Mouse (Mus musculus): Measurements from ENCODE around the gene Dnajb8. TPM values are rescaled to one million over a fixed set of nuclear protein-coding genes. Genes with fewer than 3 reads are reported as not detected.

The Dnajb8 gene
- polyA plus RNA-seq, 1 experiment from 2014 or later: not detected

- no peaks in the 10 kb centered on the region for H3K36me3 ChIP-seq
- no peak for ATAC-seq (replicated peaks; ENCODE audit: low FRiP score)
- H3K27me3 ChIP-seq: peaks cover 60% of the 10 kb centered on the region
- H3K4me1 ChIP-seq: peaks cover 34% of the 10 kb centered on the region
- no peak overlapping the region for H3K9ac ChIP-seq
- WGBS: 19% methylated on average over 7 of the region's 7 CpGs
- H3K27ac ChIP-seq: no peak overlapping the region
- H3K4me2 ChIP-seq: peak overlapping the region; percentile 45; the same call in 1 of the 2 replicates
- no peaks in the 10 kb centered on the region for H3K9me3 ChIP-seq (replicated peaks)
- H3K4me3 ChIP-seq (replicated peaks): no peak overlapping the region
These were observed 14.4 kb downstream of the Dnajb8 start for GRCm38 (mm10) chr6:88236513-88236912.

- 1% methylated on average over 15 of the region's 15 CpGs for WGBS
- peaks cover 45% of the 10 kb centered on the region; the same call in 1 of the 2 replicates for H3K27me3 ChIP-seq
- H3K4me2 ChIP-seq: peak overlapping the region; percentile 33; the same call in 1 of the 2 replicates
- H3K9ac ChIP-seq: no peak overlapping the region
- H3K4me3 ChIP-seq (replicated peaks): no peak overlapping the region
- H3K4me1 ChIP-seq: peaks cover 6% of the 10 kb centered on the region
- no peaks in the 10 kb centered on the region for H3K36me3 ChIP-seq
- peak; percentile 72 for ATAC-seq (replicated peaks; ENCODE audit: low FRiP score)
- no peak overlapping the region for H3K27ac ChIP-seq
- H3K9me3 ChIP-seq (replicated peaks): no peaks in the 10 kb centered on the region
These were observed 20.5 kb downstream of the Dnajb8 start for GRCm38 (mm10) chr6:88242604-88243003.

GRCm38 (mm10) chr6:88249231-88249630 lies 27.2 kb downstream of the Dnajb8 start:
- no peak overlapping the region for H3K4me3 ChIP-seq (replicated peaks)
- no peak overlapping the region for H3K27ac ChIP-seq
- H3K27me3 ChIP-seq: 0 out of 2 replicates have a peak, but pooled peaks cover 2% of the 10 kb centered on the region
- no peak overlapping the region for H3K9ac ChIP-seq
- no peaks in the 10 kb centered on the region for H3K4me1 ChIP-seq
- WGBS: 96% methylated on average over 1 of the region's 1 CpGs
- no peak overlapping the region for H3K4me2 ChIP-seq
- no peaks in the 10 kb centered on the region for H3K36me3 ChIP-seq
- ATAC-seq (replicated peaks; ENCODE audit: low FRiP score): no peak
- no peaks in the 10 kb centered on the region for H3K9me3 ChIP-seq (replicated peaks)

- H3K4me1 ChIP-seq: 0 out of 2 replicates have a peak, but pooled peaks cover 3% of the 10 kb centered on the region
- no peak overlapping the region for H3K9ac ChIP-seq
- H3K27me3 ChIP-seq: no peaks in the 10 kb centered on the region
- ATAC-seq (replicated peaks; ENCODE audit: low FRiP score): no peak
- no peak overlapping the region for H3K4me2 ChIP-seq
- H3K4me3 ChIP-seq (replicated peaks): no peak overlapping the region
- no peaks in the 10 kb centered on the region for H3K9me3 ChIP-seq (replicated peaks)
- 85% methylated on average over 1 of the region's 1 CpGs for WGBS
- no peak overlapping the region for H3K27ac ChIP-seq
- H3K36me3 ChIP-seq: no peaks in the 10 kb centered on the region
These were observed 29.3 kb downstream of the Dnajb8 start for GRCm38 (mm10) chr6:88251396-88251795.

GRCm38 (mm10) chr6:88251798-88252478 lies 29.9 kb downstream of the Dnajb8 start:
- H3K27ac ChIP-seq: no peak overlapping the region
- no peak overlapping the region for H3K4me3 ChIP-seq (replicated peaks)
- H3K36me3 ChIP-seq: no peaks in the 10 kb centered on the region
- H3K4me2 ChIP-seq: no peak overlapping the region
- no peaks in the 10 kb centered on the region for H3K9me3 ChIP-seq (replicated peaks)
- 0 out of 2 replicates have a peak, but pooled peaks cover 3% of the 10 kb centered on the region for H3K4me1 ChIP-seq
- no peak overlapping the region for H3K9ac ChIP-seq
- no peaks in the 10 kb centered on the region for H3K27me3 ChIP-seq
- ATAC-seq (replicated peaks; ENCODE audit: low FRiP score): no peak
- WGBS: 84% methylated on average over 7 of the region's 7 CpGs

GRCm38 (mm10) chr6:88254082-88254481 lies 32.0 kb downstream of the Dnajb8 start:
- 0 out of 2 replicates have a peak, but pooled peaks cover 3% of the 10 kb centered on the region for H3K4me1 ChIP-seq
- WGBS: 67% methylated on average over 6 of the region's 6 CpGs

GRCm38 (mm10) chr6:88255435-88255834 lies 33.4 kb downstream of the Dnajb8 start:
- 67% methylated on average over 4 of the region's 4 CpGs for WGBS
- Histone ChIP-seq H3K27me3 (no peaks in the 10 kb centered on the region), H3K27ac (no peak overlapping the region), H3K36me3 (no peaks in the 10 kb centered on the region), H3K9ac (no peak overlapping the region), H3K4me1 (0 out of 2 replicates have a peak, but pooled peaks cover 3% of the 10 kb centered on the region), H3K4me3 (replicated peaks) (no peak overlapping the region), H3K9me3 (replicated peaks) (no peaks in the 10 kb centered on the region), H3K4me2 (no peak overlapping the region)
- ATAC-seq (replicated peaks; ENCODE audit: low FRiP score): no peak

More at GRCm38 (mm10) chr6:88254082-88254481, 32.0 kb downstream of the Dnajb8 start:
- no peak overlapping the region for H3K4me2 ChIP-seq
- H3K27ac ChIP-seq: no peak overlapping the region
- no peak overlapping the region for H3K9ac ChIP-seq
- ATAC-seq (replicated peaks; ENCODE audit: low FRiP score): no peak
- H3K36me3 ChIP-seq: no peaks in the 10 kb centered on the region
- H3K9me3 ChIP-seq (replicated peaks): no peaks in the 10 kb centered on the region
- H3K27me3 ChIP-seq: no peaks in the 10 kb centered on the region
- no peak overlapping the region for H3K4me3 ChIP-seq (replicated peaks)

- Histone ChIP-seq H3K9me3 (replicated peaks) (no peaks in the 10 kb centered on the region), H3K36me3 (no peaks in the 10 kb centered on the region), H3K4me1 (0 out of 2 replicates have a peak, but pooled peaks cover 3% of the 10 kb centered on the region), H3K27me3 (no peaks in the 10 kb centered on the region), H3K4me3 (replicated peaks) (no peak overlapping the region), H3K9ac (no peak overlapping the region), H3K27ac (no peak overlapping the region), H3K4me2 (no peak overlapping the region)
- WGBS: 77% methylated on average over 3 of the region's 3 CpGs
- ATAC-seq (replicated peaks; ENCODE audit: low FRiP score): no peak
These were observed 37.6 kb downstream of the Dnajb8 start for GRCm38 (mm10) chr6:88259621-88260020.

GRCm38 (mm10) chr6:88260645-88261044 lies 38.6 kb downstream of the Dnajb8 start:
- Histone ChIP-seq H3K36me3 (no peaks in the 10 kb centered on the region), H3K4me2 (no peak overlapping the region), H3K4me1 (no peaks in the 10 kb centered on the region), H3K4me3 (replicated peaks) (no peak overlapping the region), H3K9ac (no peak overlapping the region), H3K9me3 (replicated peaks) (no peaks in the 10 kb centered on the region), H3K27me3 (no peaks in the 10 kb centered on the region), H3K27ac (no peak overlapping the region)
- WGBS: 73% methylated on average over 3 of the region's 3 CpGs
- ATAC-seq (replicated peaks; ENCODE audit: low FRiP score): no peak

- no peaks in the 10 kb centered on the region for H3K4me1 ChIP-seq
- no peak for ATAC-seq (replicated peaks; ENCODE audit: low FRiP score)
- WGBS: 43% methylated on average over 9 of the region's 9 CpGs
These were observed 40.1 kb downstream of the Dnajb8 start for GRCm38 (mm10) chr6:88262160-88262559.

GRCm38 (mm10) chr6:88265355-88265754 lies 43.3 kb downstream of the Dnajb8 start:
- ATAC-seq (replicated peaks; ENCODE audit: low FRiP score): no peak
- 96% methylated on average over 1 of the region's 1 CpGs for WGBS
- H3K27me3 ChIP-seq: no peaks in the 10 kb centered on the region
- H3K9me3 ChIP-seq (replicated peaks): no peaks in the 10 kb centered on the region
- H3K9ac ChIP-seq: no peak overlapping the region
- no peaks in the 10 kb centered on the region for H3K36me3 ChIP-seq
- H3K4me3 ChIP-seq (replicated peaks): no peak overlapping the region
- H3K4me2 ChIP-seq: no peak overlapping the region
- H3K4me1 ChIP-seq: no peaks in the 10 kb centered on the region
- no peak overlapping the region for H3K27ac ChIP-seq

More at GRCm38 (mm10) chr6:88262160-88262559, 40.1 kb downstream of the Dnajb8 start:
- Histone ChIP-seq H3K4me3 (replicated peaks) (no peak overlapping the region), H3K27ac (no peak overlapping the region), H3K36me3 (no peaks in the 10 kb centered on the region), H3K9me3 (replicated peaks) (no peaks in the 10 kb centered on the region), H3K27me3 (no peaks in the 10 kb centered on the region), H3K4me2 (no peak overlapping the region), H3K9ac (no peak overlapping the region)

GRCm38 (mm10) chr6:88266055-88266454 lies 44.0 kb downstream of the Dnajb8 start:
- no peak for ATAC-seq (replicated peaks; ENCODE audit: low FRiP score)
- WGBS: 87% methylated on average over 3 of the region's 3 CpGs
- Histone ChIP-seq H3K4me2 (no peak overlapping the region), H3K9ac (no peak overlapping the region), H3K27ac (no peak overlapping the region), H3K9me3 (replicated peaks) (no peaks in the 10 kb centered on the region), H3K4me3 (replicated peaks) (no peak overlapping the region), H3K4me1 (no peaks in the 10 kb centered on the region), H3K36me3 (no peaks in the 10 kb centered on the region), H3K27me3 (no peaks in the 10 kb centered on the region)
